Mouse (Mus musculus) neural tube, embryonic 14.5 days (tissue): ENCODE measurements around the gene Rfxank. TPM values are rescaled to one million over a fixed set of nuclear protein-coding genes. Genes with fewer than 3 reads are reported as not detected.
A peak's percentile ranks its signal among the peaks of the same experiment; 100 is the strongest.

ENCODE experiments used
- ATAC-seq: fragments of 200-750 bp; cut with Nextera tagmentation; 2 replicates; pipeline ENCODE4 v1.8.0; 2017; ENCODE audit warnings: low read depth, mild to moderate bottlenecking, moderate TSS enrichment, moderate library complexity
- H3K27ac ChIP-seq: fragments of 300-500 bp; sonication (generic); 2 replicates; pipeline ENCODE4 v1.5.1; 2014; ENCODE audit warnings: low read depth, mild to moderate bottlenecking, control low read depth, low read length, moderate library complexity, mixed read lengths
- H3K27me3 ChIP-seq: fragments of 300-500 bp; sonication (generic); 2 replicates; pipeline ENCODE4 v1.6.1; 2014; ENCODE audit warnings: low read length; ENCODE audit not compliant: control insufficient read depth, insufficient read depth
- H3K36me3 ChIP-seq: fragments of 300-500 bp; sonication (generic); 2 replicates; pipeline ENCODE4 v1.6.1; 2014; ENCODE audit warnings: low read length, mixed read lengths; ENCODE audit not compliant: control insufficient read depth, insufficient read depth
- H3K4me1 ChIP-seq: fragments of 300-500 bp; sonication (generic); 2 replicates; pipeline ENCODE4 v1.6.1; 2014; ENCODE audit warnings: low read length; ENCODE audit not compliant: control insufficient read depth, insufficient read depth
- H3K4me2 ChIP-seq: fragments of 300-500 bp; sonication (generic); 2 replicates; pipeline ENCODE4 v1.6.1; 2014; ENCODE audit warnings: mild to moderate bottlenecking, low read depth, low read length, control low read depth
- H3K4me3 ChIP-seq: fragments of 300-500 bp; sonication (generic); 2 replicates; pipeline ENCODE4 v1.5.1; 2014; ENCODE audit warnings: low read depth, low read length, control low read depth, mixed read lengths
- H3K9ac ChIP-seq: fragments of 300-500 bp; sonication (generic); replicated peaks from 2 replicates; pipeline ENCODE4 v1.6.1; 2014; ENCODE audit warnings: low read depth, mild to moderate bottlenecking, control low read depth, low read length, mixed read lengths
- H3K9me3 ChIP-seq: fragments of 300-500 bp; sonication (generic); 2 replicates; pipeline ENCODE4 v1.6.1; 2016; ENCODE audit warnings: low read length; ENCODE audit not compliant: control insufficient read depth
- WGBS: fragments of 180-500 bp; shearing (Covaris S2); extraction: QIAGEN DNeasy Blood & Tissue Kit; methylation state at CpG from one replicate; pipeline ENCODE4 v1.1.7; 2014; 5-methylcytosine and 5-hydroxymethylcytosine counted together
- polyA plus RNA-seq: library from polyadenylated mRNA; unstranded; fragments of >200 nt; fragmentation: Nextera tagmentation; extraction: Ambion mirVana; gene quantifications from 2 replicates; pipeline ENCODE4 v1.2.1, GENCODE M21; 2014

Rfxank gene
- polyA plus RNA-seq, 1 experiment from 2014 or later = 12.2 TPM

GRCm38 (mm10) chr8:70172043-70172681, 33.2 kb upstream of the Rfxank start, which contains the start of gene Tmem161a:
Tmem161a (plus strand) TSS chr8:70172356.
- no peaks in the 10 kb centered on the region for H3K27me3 ChIP-seq
- no peak within 1 kb of the TSS for H3K27ac ChIP-seq
- no peaks in the 10 kb centered on the region for H3K9me3 ChIP-seq
- 3% methylated on average over 27 of the region's 27 CpGs for WGBS
- peaks cover 4% of the 10 kb centered on the region; the same call in 1 of the 2 replicates for H3K4me1 ChIP-seq
- ATAC-seq = peak; percentile 97
- peak within 1 kb of the TSS; percentile 75 for H3K4me3 ChIP-seq
- H3K9ac ChIP-seq = peak within 1 kb of the TSS; percentile 69
- H3K4me2 ChIP-seq = peak within 1 kb of the TSS; percentile 60
- no peaks in the 10 kb centered on the region; the same call in 1 of the 2 replicates for H3K36me3 ChIP-seq

GRCm38 (mm10) chr8:70171240-70171639, 32.3 kb upstream of the Rfxank start:
- Histone ChIP-seq H3K4me2 (no peak overlapping the region), H3K27me3 (no peaks in the 10 kb centered on the region), H3K36me3 (no peaks in the 10 kb centered on the region), H3K4me3 (no peak overlapping the region), H3K27ac (no peak overlapping the region), H3K9ac (no peak overlapping the region), H3K9me3 (no peaks in the 10 kb centered on the region), H3K4me1 (peaks cover 4% of the 10 kb centered on the region; the same call in 1 of the 2 replicates)
- no peak for ATAC-seq
- WGBS = 92% methylated on average over 7 of the region's 7 CpGs

GRCm38 (mm10) chr8:70170748-70171147, 31.8 kb upstream of the Rfxank start:
- H3K4me2 ChIP-seq = no peak overlapping the region
- H3K27me3 ChIP-seq = peaks cover 3% of the 10 kb centered on the region; the same call in 1 of the 2 replicates
- H3K9me3 ChIP-seq = no peaks in the 10 kb centered on the region
- no peak overlapping the region for H3K4me3 ChIP-seq
- no peak overlapping the region for H3K9ac ChIP-seq
- ATAC-seq = no peak
- no peak overlapping the region for H3K27ac ChIP-seq
- H3K4me1 ChIP-seq = peaks cover 4% of the 10 kb centered on the region; the same call in 1 of the 2 replicates
- WGBS = 86% methylated on average over 3 of the region's 3 CpGs
- no peaks in the 10 kb centered on the region for H3K36me3 ChIP-seq

- H3K27ac ChIP-seq = no peak overlapping the region
- no peak for ATAC-seq
- no peak overlapping the region for H3K4me2 ChIP-seq
- peaks cover 8% of the 10 kb centered on the region for H3K27me3 ChIP-seq
- 83% methylated on average over 3 of the region's 3 CpGs for WGBS
- H3K9ac ChIP-seq = no peak overlapping the region
- H3K9me3 ChIP-seq = no peaks in the 10 kb centered on the region
- H3K4me1 ChIP-seq = peaks cover 4% of the 10 kb centered on the region; the same call in 1 of the 2 replicates
- H3K36me3 ChIP-seq = no peaks in the 10 kb centered on the region
- H3K4me3 ChIP-seq = no peak overlapping the region
Observed at GRCm38 (mm10) chr8:70170116-70170515, 31.2 kb upstream of the Rfxank start.

- H3K9ac ChIP-seq = no peak overlapping the region
- H3K36me3 ChIP-seq = no peaks in the 10 kb centered on the region
- H3K27me3 ChIP-seq = peaks cover 8% of the 10 kb centered on the region
- H3K4me2 ChIP-seq = peak overlapping the region; percentile 26
- 6% methylated on average over 21 of the region's 21 CpGs for WGBS
- no peak overlapping the region for H3K4me3 ChIP-seq
- no peak overlapping the region for H3K27ac ChIP-seq
- H3K4me1 ChIP-seq = no peaks in the 10 kb centered on the region; the same call in 1 of the 2 replicates
- peak; percentile 83 for ATAC-seq
- H3K9me3 ChIP-seq = no peaks in the 10 kb centered on the region
Observed at GRCm38 (mm10) chr8:70166504-70167110, 27.7 kb upstream of the Rfxank start.

- no peaks in the 10 kb centered on the region for H3K36me3 ChIP-seq
- 87% methylated on average over 3 of the region's 3 CpGs for WGBS
- no peak for ATAC-seq
Observed at GRCm38 (mm10) chr8:70163316-70163715, 24.4 kb upstream of the Rfxank start.

GRCm38 (mm10) chr8:70160015-70160414, 21.1 kb upstream of the Rfxank start:
- no peak for ATAC-seq
- H3K27me3 ChIP-seq = no peaks in the 10 kb centered on the region
- no peak overlapping the region for H3K4me2 ChIP-seq
- H3K4me3 ChIP-seq = no peak overlapping the region
- H3K4me1 ChIP-seq = no peaks in the 10 kb centered on the region
- H3K9me3 ChIP-seq = no peaks in the 10 kb centered on the region
- no peak overlapping the region for H3K9ac ChIP-seq
- WGBS = 71% methylated on average over 13 of the region's 13 CpGs
- no peak overlapping the region for H3K27ac ChIP-seq
- H3K36me3 ChIP-seq = no peaks in the 10 kb centered on the region

More at GRCm38 (mm10) chr8:70163316-70163715, 24.4 kb upstream of the Rfxank start:
- H3K27ac ChIP-seq = no peak overlapping the region
- H3K27me3 ChIP-seq = peaks cover 8% of the 10 kb centered on the region
- no peak overlapping the region for H3K4me3 ChIP-seq
- no peak overlapping the region for H3K9ac ChIP-seq
- no peaks in the 10 kb centered on the region for H3K9me3 ChIP-seq
- no peaks in the 10 kb centered on the region for H3K4me1 ChIP-seq
- H3K4me2 ChIP-seq = no peak overlapping the region

GRCm38 (mm10) chr8:70159211-70159610, 20.3 kb upstream of the Rfxank start:
- no peak overlapping the region for H3K27ac ChIP-seq
- no peaks in the 10 kb centered on the region for H3K9me3 ChIP-seq
- H3K4me1 ChIP-seq = no peaks in the 10 kb centered on the region
- H3K4me3 ChIP-seq = no peak overlapping the region
- no peaks in the 10 kb centered on the region for H3K36me3 ChIP-seq
- H3K9ac ChIP-seq = no peak overlapping the region
- ATAC-seq = no peak
- 86% methylated on average over 4 of the region's 4 CpGs for WGBS
- H3K27me3 ChIP-seq = no peaks in the 10 kb centered on the region
- peak overlapping the region; percentile 64; the same call in 1 of the 2 replicates for H3K4me2 ChIP-seq
